Mouse (Mus musculus): ENCODE measurements at regions not wholly inside any gene's neighbourhood (a gene's known extent, or its start where the extent isn't known, plus 50 kb on each side); places are given as distances from the start of the nearest gene placed in this dataset.

- H3K36me3 ChIP-seq = no peaks in the 10 kb centered on the region
- ATAC-seq (ENCODE audit: low FRiP score, low read depth) = no peak
- H3K4me3 ChIP-seq = no peak overlapping the region
- 93% methylated on average over 2 of the region's 2 CpGs for WGBS
- no peak overlapping the region for H3K27ac ChIP-seq (replicated peaks)
- H3K4me1 ChIP-seq (replicated peaks) = no peaks in the 10 kb centered on the region
- H3K9me3 ChIP-seq = no peaks in the 10 kb centered on the region
- H3K9ac ChIP-seq = no peak overlapping the region
- H3K4me2 ChIP-seq = no peak overlapping the region
- H3K27me3 ChIP-seq = no peaks in the 10 kb centered on the region
These were observed 215.6 kb downstream of the Pik3r1 start for GRCm38 (mm10) chr13:101552451-101552850.

GRCm38 (mm10) chr13:101551068-101551467 is 216.9 kb downstream of the Pik3r1 start:
- Histone ChIP-seq H3K36me3 (no peaks in the 10 kb centered on the region), H3K27ac (replicated peaks) (no peak overlapping the region), H3K9ac (no peak overlapping the region), H3K9me3 (no peaks in the 10 kb centered on the region), H3K4me2 (no peak overlapping the region), H3K4me3 (no peak overlapping the region), H3K4me1 (replicated peaks) (no peaks in the 10 kb centered on the region), H3K27me3 (no peaks in the 10 kb centered on the region)
- ATAC-seq (ENCODE audit: low FRiP score, low read depth) = no peak
- WGBS = 86% methylated on average over 6 of the region's 6 CpGs

GRCm38 (mm10) chr13:101550526-101550925 is 217.5 kb downstream of the Pik3r1 start:
- no peaks in the 10 kb centered on the region for H3K4me1 ChIP-seq (replicated peaks)
- H3K4me3 ChIP-seq = no peak overlapping the region
- H3K27me3 ChIP-seq = no peaks in the 10 kb centered on the region
- H3K9me3 ChIP-seq = no peaks in the 10 kb centered on the region
- no peaks in the 10 kb centered on the region for H3K36me3 ChIP-seq
- no peak overlapping the region for H3K9ac ChIP-seq
- 73% methylated on average over 5 of the region's 5 CpGs for WGBS
- H3K27ac ChIP-seq (replicated peaks) = no peak overlapping the region
- H3K4me2 ChIP-seq = no peak overlapping the region
- ATAC-seq (ENCODE audit: low FRiP score, low read depth) = no peak

- Histone ChIP-seq H3K4me1 (replicated peaks) (no peaks in the 10 kb centered on the region), H3K27me3 (no peaks in the 10 kb centered on the region), H3K9me3 (no peaks in the 10 kb centered on the region), H3K36me3 (no peaks in the 10 kb centered on the region), H3K4me3 (no peak overlapping the region), H3K27ac (replicated peaks) (no peak overlapping the region), H3K4me2 (no peak overlapping the region), H3K9ac (no peak overlapping the region)
- no peak for ATAC-seq (ENCODE audit: low FRiP score, low read depth)
- 50% methylated on average over 6 of the region's 6 CpGs for WGBS
These were observed 220.1 kb downstream of the Pik3r1 start for GRCm38 (mm10) chr13:101547887-101548286.

- Histone ChIP-seq H3K36me3 (no peaks in the 10 kb centered on the region), H3K9ac (no peak overlapping the region), H3K27ac (replicated peaks) (no peak overlapping the region), H3K27me3 (no peaks in the 10 kb centered on the region), H3K9me3 (no peaks in the 10 kb centered on the region), H3K4me3 (no peak overlapping the region), H3K4me2 (no peak overlapping the region), H3K4me1 (replicated peaks) (no peaks in the 10 kb centered on the region)
- no peak for ATAC-seq (ENCODE audit: low FRiP score, low read depth)
- WGBS = 91% methylated on average over 2 of the region's 2 CpGs
These were observed 220.7 kb downstream of the Pik3r1 start for GRCm38 (mm10) chr13:101547365-101547764.

- WGBS = 38% methylated on average over 6 of the region's 6 CpGs
- no peak overlapping the region for H3K4me2 ChIP-seq
- no peak overlapping the region for H3K4me3 ChIP-seq
- H3K36me3 ChIP-seq = no peaks in the 10 kb centered on the region
- H3K9me3 ChIP-seq = no peaks in the 10 kb centered on the region
- no peak for ATAC-seq (ENCODE audit: low FRiP score, low read depth)
- 0 out of 2 replicates have a peak, but pooled peaks cover 3% of the 10 kb centered on the region for H3K4me1 ChIP-seq (replicated peaks)
- H3K27ac ChIP-seq (replicated peaks) = no peak overlapping the region
- 0 out of 2 replicates have a peak overlapping the region, but pooled peaks have one; percentile 3 for H3K9ac ChIP-seq
- H3K27me3 ChIP-seq = no peaks in the 10 kb centered on the region
These were observed 222.5 kb downstream of the Pik3r1 start for GRCm38 (mm10) chr13:101545344-101546181.

- 0 out of 2 replicates have a peak, but pooled peaks cover 5% of the 10 kb centered on the region for H3K4me1 ChIP-seq (replicated peaks)
- H3K27me3 ChIP-seq = no peaks in the 10 kb centered on the region
- H3K4me3 ChIP-seq = no peak overlapping the region
- H3K9me3 ChIP-seq = no peaks in the 10 kb centered on the region
- no peak overlapping the region for H3K4me2 ChIP-seq
- WGBS = 52% methylated on average over 14 of the region's 14 CpGs
- H3K9ac ChIP-seq = no peak overlapping the region
- no peak overlapping the region for H3K27ac ChIP-seq (replicated peaks)
- H3K36me3 ChIP-seq = no peaks in the 10 kb centered on the region
- ATAC-seq (ENCODE audit: low FRiP score, low read depth) = no peak
These were observed 227.4 kb downstream of the Pik3r1 start for GRCm38 (mm10) chr13:101540391-101541191.

- 85% methylated on average over 1 of the region's 1 CpGs for WGBS
- no peak overlapping the region for H3K27ac ChIP-seq (replicated peaks)
- no peak overlapping the region for H3K4me2 ChIP-seq
- peaks cover 16% of the 10 kb centered on the region for H3K4me1 ChIP-seq (replicated peaks)
- H3K36me3 ChIP-seq = no peaks in the 10 kb centered on the region
- ATAC-seq (ENCODE audit: low FRiP score, low read depth) = no peak
- H3K27me3 ChIP-seq = no peaks in the 10 kb centered on the region
- H3K9me3 ChIP-seq = no peaks in the 10 kb centered on the region
- H3K9ac ChIP-seq = no peak overlapping the region
- H3K4me3 ChIP-seq = no peak overlapping the region
These were observed 229.9 kb downstream of the Pik3r1 start for GRCm38 (mm10) chr13:101538110-101538509.

GRCm38 (mm10) chr13:101536019-101536418 is 232.0 kb downstream of the Pik3r1 start:
- Histone ChIP-seq H3K4me1 (replicated peaks) (peaks cover 16% of the 10 kb centered on the region), H3K27me3 (no peaks in the 10 kb centered on the region), H3K27ac (replicated peaks) (no peak overlapping the region), H3K9me3 (no peaks in the 10 kb centered on the region), H3K36me3 (no peaks in the 10 kb centered on the region), H3K4me2 (no peak overlapping the region), H3K9ac (no peak overlapping the region), H3K4me3 (no peak overlapping the region)
- no peak for ATAC-seq (ENCODE audit: low FRiP score, low read depth)
- WGBS = 86% methylated on average over 1 of the region's 1 CpGs

GRCm38 (mm10) chr13:101535331-101535866 is 232.6 kb downstream of the Pik3r1 start:
- H3K4me3 ChIP-seq = no peak overlapping the region
- no peaks in the 10 kb centered on the region for H3K9me3 ChIP-seq
- H3K9ac ChIP-seq = no peak overlapping the region
- no peak overlapping the region for H3K4me2 ChIP-seq
- no peaks in the 10 kb centered on the region for H3K27me3 ChIP-seq
- no peaks in the 10 kb centered on the region for H3K36me3 ChIP-seq
- no peak overlapping the region for H3K27ac ChIP-seq (replicated peaks)
- ATAC-seq (ENCODE audit: low FRiP score, low read depth) = no peak
- H3K4me1 ChIP-seq (replicated peaks) = peaks cover 12% of the 10 kb centered on the region
- 72% methylated on average over 3 of the region's 3 CpGs for WGBS

GRCm38 (mm10) chr13:101534490-101534889 is 233.5 kb downstream of the Pik3r1 start:
- Histone ChIP-seq H3K4me2 (peak overlapping the region; percentile 1; the same call in 1 of the 2 replicates), H3K4me1 (replicated peaks) (peaks cover 11% of the 10 kb centered on the region), H3K9me3 (no peaks in the 10 kb centered on the region), H3K27me3 (no peaks in the 10 kb centered on the region), H3K9ac (no peak overlapping the region), H3K27ac (replicated peaks) (peak overlapping the region; percentile 1; the same call in 1 of the 2 replicates), H3K4me3 (no peak overlapping the region), H3K36me3 (no peaks in the 10 kb centered on the region)
- WGBS = 23% methylated on average over 6 of the region's 6 CpGs
- no peak for ATAC-seq (ENCODE audit: low FRiP score, low read depth)

GRCm38 (mm10) chr13:101532913-101533312 is 235.1 kb downstream of the Pik3r1 start:
- Histone ChIP-seq H3K27ac (replicated peaks) (no peak overlapping the region), H3K4me1 (replicated peaks) (peaks cover 11% of the 10 kb centered on the region), H3K36me3 (no peaks in the 10 kb centered on the region), H3K4me3 (no peak overlapping the region), H3K27me3 (no peaks in the 10 kb centered on the region), H3K9me3 (no peaks in the 10 kb centered on the region), H3K4me2 (no peak overlapping the region), H3K9ac (no peak overlapping the region)
- WGBS = 76% methylated on average over 4 of the region's 4 CpGs
- no peak for ATAC-seq (ENCODE audit: low FRiP score, low read depth)
